Mouse (Mus musculus) CH12.LX (cell line): ENCODE measurements around the gene Fbf1.

Experiments used
- CTCF ChIP-seq, 2 experiments: IDR thresholded peaks in 1 of 2; conservative IDR thresholded peaks in 1 of 2; 2 replicates each; pipeline ENCODE4 v1.5.1; 2011 to 2012; ENCODE audit warnings: low read depth in 2 of 2, low read length in 2 of 2, improper control_type of control experiment in 1 of 2, inconsistent platforms in 1 of 2, mild to moderate bottlenecking in 1 of 2, moderate library complexity in 1 of 2
- MAZ ChIP-seq: IDR thresholded peaks from 2 replicates; pipeline ENCODE4 v1.6.1; 2012; ENCODE audit warnings: low read depth, mild to moderate bottlenecking, inconsistent platforms, low read length, improper control_type of control experiment, moderate library complexity
- POLR2A ChIP-seq: IDR thresholded peaks from 2 replicates; pipeline ENCODE4 v1.6.1; 2011; ENCODE audit warnings: low read depth, mild to moderate bottlenecking, improper control_type of control experiment, low read length

GRCm38 (mm10) chr11:116127156-116127980 lies 40.6 kb downstream of the Fbf1 start, which contains the start of gene Trim47:
- TF ChIP-seq POLR2A, result no peak
- TF ChIP-seq CTCF (conservative IDR thresholded peaks at IDR 0.05 in 1 of 2, IDR thresholded peaks at IDR 0.05 in 1 of 2; ENCODE audit: low read depth in 2 of 2, low read length in 2 of 2), result no peak
- no peak for TF ChIP-seq MAZ
